Mouse (Mus musculus): Measurements from ENCODE around the gene Hexim1.

The Hexim1 gene

DNA sequence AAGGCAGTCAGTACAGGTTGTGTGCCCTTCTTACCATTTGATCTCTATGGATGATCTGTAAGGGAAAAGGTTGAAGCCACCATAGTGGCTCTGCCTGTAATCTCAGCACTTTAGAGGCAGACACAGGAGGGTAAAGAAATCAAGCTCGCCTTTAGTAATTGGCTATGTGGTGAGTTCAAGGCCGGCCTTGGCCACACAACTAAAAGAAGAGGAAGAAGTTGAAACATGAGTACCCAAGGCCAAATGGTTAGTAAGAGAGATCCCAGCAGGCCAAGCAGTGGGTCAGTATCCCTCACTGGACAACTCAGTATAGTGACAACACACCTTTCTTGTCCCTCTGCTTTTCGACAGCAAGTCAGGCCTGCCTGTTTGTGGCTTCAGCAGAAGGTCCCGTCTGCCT lies 33.7 kb downstream of the Hexim1 start:
- no peak for DNase-seq (ENCODE audit: low spot score in 2 of 2)

DNA sequence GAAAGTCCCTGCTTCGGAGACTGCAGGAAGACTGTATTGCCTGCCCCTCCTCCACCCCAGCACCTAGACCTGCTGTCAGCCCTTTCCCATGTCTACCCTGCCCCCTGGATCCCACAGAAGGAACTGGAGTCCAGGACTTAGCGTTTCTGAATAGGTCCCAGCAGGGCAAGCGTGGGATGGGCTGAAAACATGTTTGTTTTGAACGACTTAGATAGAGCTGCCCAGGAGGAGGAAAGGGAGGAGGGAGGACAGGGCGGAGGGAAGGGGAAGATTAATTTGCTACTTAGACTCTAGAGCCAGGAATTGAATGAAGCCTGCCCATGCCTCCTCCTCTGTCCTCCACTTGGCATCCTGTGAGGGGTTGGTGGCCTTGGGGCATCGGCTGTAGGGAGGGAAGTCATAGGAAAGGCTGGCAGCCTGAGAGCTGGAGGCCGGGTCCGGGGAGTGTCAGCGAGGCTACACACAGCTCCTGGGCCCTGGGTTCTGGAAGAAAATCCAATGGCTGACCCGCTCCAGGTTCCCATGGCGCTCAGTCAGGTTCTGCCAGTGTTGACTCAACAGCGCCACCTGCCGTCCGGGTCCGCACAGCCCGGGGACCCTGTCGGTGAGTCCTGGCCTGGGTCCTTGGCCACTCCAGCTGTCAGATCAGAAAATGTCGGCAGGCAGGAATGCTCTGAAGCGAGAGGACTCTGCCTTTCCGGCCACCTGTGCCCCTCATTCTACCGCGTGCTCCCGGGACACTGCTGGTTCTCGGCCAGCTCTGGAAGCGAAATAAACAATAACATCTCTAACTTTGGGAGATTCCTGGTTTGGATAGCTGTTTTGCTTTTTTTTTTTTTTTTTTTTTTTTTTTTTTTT lies 42.8 kb downstream of the Hexim1 start:
- peak; percentile 82 to 88 for DNase-seq (ENCODE audit: low spot score in 2 of 2)

DNA sequence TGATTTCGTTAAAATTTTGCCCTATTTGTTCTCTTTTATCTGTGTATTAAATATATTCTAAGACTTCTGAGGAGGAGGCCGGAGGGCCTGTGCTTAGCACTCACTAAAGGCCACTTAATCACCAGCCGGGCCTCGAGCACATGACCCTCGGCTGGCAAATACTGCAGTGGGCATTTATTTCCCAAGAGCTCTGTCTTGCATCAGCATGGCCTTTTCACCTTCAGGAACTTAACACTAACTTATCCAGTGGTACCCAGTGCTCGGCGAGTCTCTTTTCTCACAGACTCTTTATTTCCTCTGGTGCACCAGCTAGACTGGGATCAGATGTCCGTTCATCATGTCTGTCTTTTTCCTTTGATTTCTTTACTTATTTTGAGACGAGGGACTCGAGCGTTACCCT lies 44.7 kb downstream of the Hexim1 start:
- no peak for DNase-seq (ENCODE audit: low spot score in 2 of 2)

DNA sequence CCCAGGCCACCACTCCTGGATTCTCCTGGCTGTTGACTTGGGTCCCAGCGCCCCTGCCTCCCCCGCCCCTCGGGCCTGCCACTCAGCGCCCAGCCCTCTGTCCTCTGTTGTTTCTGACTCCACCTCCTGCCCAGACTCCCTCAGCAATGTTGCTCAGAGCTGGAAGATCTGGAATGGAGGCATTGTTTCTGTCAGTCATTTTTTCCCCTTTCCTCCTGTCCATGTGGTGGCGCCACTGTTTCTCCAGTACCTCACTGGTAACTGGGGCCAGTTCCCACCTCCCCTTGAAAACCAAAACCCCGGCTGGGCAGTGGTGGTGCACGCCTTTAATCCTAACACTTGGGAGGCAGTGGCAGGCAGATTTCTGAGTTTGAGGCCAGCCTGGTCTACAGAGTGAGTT lies 45.4 kb downstream of the Hexim1 start:
- DNase-seq (ENCODE audit: low spot score in 2 of 2), result no peak

DNA sequence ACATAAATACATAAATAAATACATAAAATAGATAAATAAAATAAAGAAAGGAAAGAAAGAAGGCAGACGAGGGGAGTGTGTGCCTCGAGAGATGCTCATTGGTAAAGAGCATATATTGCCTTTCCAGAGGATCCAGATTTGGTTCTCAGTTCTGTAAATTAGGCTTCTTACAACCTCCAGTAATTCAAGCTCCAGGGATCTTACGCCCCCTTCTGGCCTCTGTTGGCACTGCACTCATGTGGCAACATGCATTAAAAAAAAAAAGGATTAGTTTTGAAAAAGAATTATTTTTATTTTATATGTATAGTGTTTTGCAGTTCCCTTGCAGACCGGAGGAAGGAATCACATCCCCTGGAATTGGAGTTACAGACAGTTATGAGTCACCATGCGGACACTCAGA lies 46.1 kb downstream of the Hexim1 start:
- DNase-seq (ENCODE audit: low spot score in 2 of 2), result no peak

DNA sequence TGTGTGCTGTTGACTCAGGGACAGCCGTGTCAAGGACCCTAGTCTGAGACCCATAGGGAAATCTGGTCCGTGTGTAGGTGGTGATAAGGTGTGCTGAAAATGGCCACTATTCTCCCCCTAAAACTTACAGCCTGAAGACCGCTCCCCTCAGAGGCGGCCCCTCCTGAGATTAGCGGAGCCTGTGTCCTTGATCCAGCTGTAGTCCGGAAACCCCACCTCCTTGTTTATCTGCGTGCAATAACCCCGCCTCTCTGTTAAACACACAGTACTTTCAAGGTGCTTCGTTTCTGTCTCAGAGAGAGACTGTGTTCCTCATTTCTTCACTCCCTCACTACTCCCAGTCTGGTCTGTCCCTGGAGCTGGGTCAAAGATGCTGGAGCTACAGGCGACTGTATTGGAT lies 48.4 kb downstream of the Hexim1 start:
- DNase-seq (ENCODE audit: low spot score in 2 of 2), result no peak

DNA sequence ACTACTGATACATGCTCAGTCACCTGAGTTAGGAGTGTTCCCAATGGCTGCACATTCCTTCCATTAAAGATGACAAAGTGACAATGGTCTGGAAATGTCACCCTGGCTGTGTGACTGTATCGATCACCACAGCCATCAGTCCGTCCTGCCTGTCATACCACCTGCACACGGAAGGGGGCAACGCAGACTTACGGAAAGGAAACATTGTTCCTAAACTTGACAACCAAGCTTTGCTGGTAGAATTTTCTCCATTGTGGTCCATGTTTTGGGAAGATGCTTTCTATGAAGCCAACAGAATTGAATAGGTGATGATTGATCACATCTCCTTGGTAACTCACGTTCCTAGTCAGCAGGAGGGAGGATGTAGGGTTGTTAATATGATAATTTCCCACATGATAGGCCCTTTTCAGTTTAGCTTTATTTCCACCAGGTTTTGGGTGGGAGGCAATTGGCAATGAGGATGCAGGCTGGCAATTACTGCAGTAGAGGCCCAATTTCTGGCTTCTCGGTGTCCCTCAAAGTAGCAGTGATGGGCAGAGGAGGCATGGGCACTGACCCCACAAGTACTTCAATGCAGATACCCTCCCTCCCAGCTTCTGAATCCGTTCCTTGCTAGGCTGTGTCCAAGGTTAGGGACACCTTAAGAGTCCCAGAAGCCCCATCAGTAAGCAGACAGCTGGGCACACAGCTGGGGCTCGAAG lies 52.8 kb downstream of the Hexim1 start:
- DNase-seq (ENCODE audit: low spot score in 2 of 2), result peak; percentile 60 to 71

All from right cerebral cortex, postnatal 36 days (tissue).